Mouse (Mus musculus): ENCODE data around the gene Polr1d. TPM values are rescaled to one million over a fixed set of nuclear protein-coding genes. Genes with fewer than 3 reads are reported as not detected.
A peak's percentile ranks its signal among the peaks of the same experiment; 100 is the strongest.

The Polr1d gene
- total and polyA plus RNA-seq, 2 experiments = 18.2 to 48.5 TPM

GRCm38 (mm10) chr5:147066129-147066528, 10.7 kb upstream of the Polr1d start:
- H3K9ac ChIP-seq (ENCODE audit: low read depth, low read length) = no peak overlapping the region
- peaks cover 57% of the 10 kb centered on the region for H3K79me2 ChIP-seq (ENCODE audit: control insufficient read depth, insufficient read depth, low read length)
- no peaks in the 10 kb centered on the region for H3K27me3 ChIP-seq (ENCODE audit: control insufficient read depth, insufficient read depth, low read length)
- H3K4me3 ChIP-seq (ENCODE audit: insufficient read depth, low read depth, low read length) = no peak overlapping the region
- H3K4me1 ChIP-seq (ENCODE audit: control insufficient read depth, insufficient read depth, low read length) = peaks cover 33% of the 10 kb centered on the region
- no peak overlapping the region for H3K27ac ChIP-seq (replicated peaks; ENCODE audit: insufficient read depth, low read depth, low read length)
- no peak for DNase-seq (ENCODE audit: extremely low read depth, low read depth, low spot score)
- TF ChIP-seq POLR2A (IDR thresholded peaks at IDR 0.05; ENCODE audit: extremely low read depth, insufficient read depth, low read length) = no peak
- no peak for TF ChIP-seq CTCF (IDR thresholded peaks at IDR 0.05; ENCODE audit: low read depth, low read length)
- 58% methylated on average over 4 of the region's 4 CpGs for WGBS
- no peaks in the 10 kb centered on the region for H3K36me3 ChIP-seq (ENCODE audit: control insufficient read depth, insufficient read depth, low read length)

GRCm38 (mm10) chr5:147066965-147067364, 9.9 kb upstream of the Polr1d start:
- Histone ChIP-seq H3K4me1 (ENCODE audit: control insufficient read depth, insufficient read depth, low read length) (peaks cover 33% of the 10 kb centered on the region), H3K9ac (ENCODE audit: low read depth, low read length) (no peak overlapping the region), H3K36me3 (ENCODE audit: control insufficient read depth, insufficient read depth, low read length) (no peaks in the 10 kb centered on the region), H3K27me3 (ENCODE audit: control insufficient read depth, insufficient read depth, low read length) (no peaks in the 10 kb centered on the region), H3K4me3 (ENCODE audit: insufficient read depth, low read depth, low read length) (no peak overlapping the region), H3K27ac (replicated peaks; ENCODE audit: insufficient read depth, low read depth, low read length) (peak overlapping the region; percentile 10; the same call in 1 of the 2 replicates), H3K79me2 (ENCODE audit: control insufficient read depth, insufficient read depth, low read length) (peaks cover 52% of the 10 kb centered on the region)
- WGBS = 17% methylated on average over 5 of the region's 5 CpGs
- TF ChIP-seq CTCF (IDR thresholded peaks at IDR 0.05; ENCODE audit: low read depth, low read length) (no peak), POLR2A (IDR thresholded peaks at IDR 0.05; ENCODE audit: extremely low read depth, insufficient read depth, low read length) (no peak)
- DNase-seq (ENCODE audit: extremely low read depth, low read depth, low spot score) = peak; percentile 86

GRCm38 (mm10) chr5:147068876-147069275, 8.0 kb upstream of the Polr1d start:
- H3K4me3 ChIP-seq (ENCODE audit: insufficient read depth, low read depth, low read length) = no peak overlapping the region
- H3K36me3 ChIP-seq (ENCODE audit: control insufficient read depth, insufficient read depth, low read length) = no peaks in the 10 kb centered on the region
- no peak overlapping the region for H3K9ac ChIP-seq (ENCODE audit: low read depth, low read length)
- DNase-seq (ENCODE audit: extremely low read depth, low read depth, low spot score) = peak; percentile 78
- peaks cover 43% of the 10 kb centered on the region for H3K4me1 ChIP-seq (ENCODE audit: control insufficient read depth, insufficient read depth, low read length)
- no peak for TF ChIP-seq CTCF (IDR thresholded peaks at IDR 0.05; ENCODE audit: low read depth, low read length)
- no peak for TF ChIP-seq POLR2A (IDR thresholded peaks at IDR 0.05; ENCODE audit: extremely low read depth, insufficient read depth, low read length)
- H3K79me2 ChIP-seq (ENCODE audit: control insufficient read depth, insufficient read depth, low read length) = peaks cover 60% of the 10 kb centered on the region
- H3K27ac ChIP-seq (replicated peaks; ENCODE audit: insufficient read depth, low read depth, low read length) = no peak overlapping the region
- H3K27me3 ChIP-seq (ENCODE audit: control insufficient read depth, insufficient read depth, low read length) = no peaks in the 10 kb centered on the region
- 48% methylated on average over 5 of the region's 5 CpGs for WGBS

- peak; percentile 79 for DNase-seq (ENCODE audit: extremely low read depth, low read depth, low spot score)
- Histone ChIP-seq H3K27ac (replicated peaks; ENCODE audit: insufficient read depth, low read depth, low read length) (peak overlapping the region; percentile 33), H3K9ac (ENCODE audit: low read depth, low read length) (0 out of 2 replicates have a peak overlapping the region, but pooled peaks have one; percentile 7), H3K4me1 (ENCODE audit: control insufficient read depth, insufficient read depth, low read length) (peaks cover 49% of the 10 kb centered on the region), H3K79me2 (ENCODE audit: control insufficient read depth, insufficient read depth, low read length) (peaks cover 52% of the 10 kb centered on the region), H3K4me3 (ENCODE audit: insufficient read depth, low read depth, low read length) (no peak overlapping the region), H3K27me3 (ENCODE audit: control insufficient read depth, insufficient read depth, low read length) (no peaks in the 10 kb centered on the region), H3K36me3 (ENCODE audit: control insufficient read depth, insufficient read depth, low read length) (no peaks in the 10 kb centered on the region)
- WGBS = 48% methylated on average over 16 of the region's 16 CpGs
- TF ChIP-seq CTCF (IDR thresholded peaks at IDR 0.05; ENCODE audit: low read depth, low read length) (no peak), POLR2A (IDR thresholded peaks at IDR 0.05; ENCODE audit: extremely low read depth, insufficient read depth, low read length) (no peak)
These were observed 5.9 kb upstream of the Polr1d start for GRCm38 (mm10) chr5:147070791-147071516.

- DNase-seq (ENCODE audit: extremely low read depth, low read depth, low spot score) = peak; percentile 92
- Histone ChIP-seq H3K4me1 (ENCODE audit: control insufficient read depth, insufficient read depth, low read length) (peaks cover 48% of the 10 kb centered on the region), H3K4me3 (ENCODE audit: insufficient read depth, low read depth, low read length) (no peak overlapping the region), H3K36me3 (ENCODE audit: control insufficient read depth, insufficient read depth, low read length) (no peaks in the 10 kb centered on the region), H3K27me3 (ENCODE audit: control insufficient read depth, insufficient read depth, low read length) (no peaks in the 10 kb centered on the region), H3K79me2 (ENCODE audit: control insufficient read depth, insufficient read depth, low read length) (peaks cover 47% of the 10 kb centered on the region), H3K9ac (ENCODE audit: low read depth, low read length) (no peak overlapping the region), H3K27ac (replicated peaks; ENCODE audit: insufficient read depth, low read depth, low read length) (0 out of 2 replicates have a peak overlapping the region, but pooled peaks have one; percentile 24)
- 13% methylated on average over 4 of the region's 4 CpGs for WGBS
- no peak for TF ChIP-seq CTCF (IDR thresholded peaks at IDR 0.05; ENCODE audit: low read depth, low read length)
These were observed 5.0 kb upstream of the Polr1d start for GRCm38 (mm10) chr5:147071886-147072285.

GRCm38 (mm10) chr5:147073805-147074204, 3.0 kb upstream of the Polr1d start:
- peaks cover 39% of the 10 kb centered on the region for H3K79me2 ChIP-seq (ENCODE audit: control insufficient read depth, insufficient read depth, low read length)
- H3K4me1 ChIP-seq (ENCODE audit: control insufficient read depth, insufficient read depth, low read length) = peaks cover 40% of the 10 kb centered on the region
- H3K4me3 ChIP-seq (ENCODE audit: insufficient read depth, low read depth, low read length) = no peak overlapping the region
- TF ChIP-seq CTCF (IDR thresholded peaks at IDR 0.05; ENCODE audit: low read depth, low read length) (no peak), POLR2A (IDR thresholded peaks at IDR 0.05; ENCODE audit: extremely low read depth, insufficient read depth, low read length) (no peak)
- DNase-seq (ENCODE audit: extremely low read depth, low read depth, low spot score) = peak; percentile 74
- H3K36me3 ChIP-seq (ENCODE audit: control insufficient read depth, insufficient read depth, low read length) = no peaks in the 10 kb centered on the region
- H3K27me3 ChIP-seq (ENCODE audit: control insufficient read depth, insufficient read depth, low read length) = no peaks in the 10 kb centered on the region
- H3K9ac ChIP-seq (ENCODE audit: low read depth, low read length) = no peak overlapping the region
- 32% methylated on average over 6 of the region's 6 CpGs for WGBS
- peak overlapping the region; percentile 83 for H3K27ac ChIP-seq (replicated peaks; ENCODE audit: insufficient read depth, low read depth, low read length)
